Mouse (Mus musculus) bone marrow, adult 2 months (tissue): ENCODE results near the gene Lrrc49.

Experiments used
- CTCF ChIP-seq: fragments of 200-500 bp; IDR thresholded peaks from 2 replicates; pipeline ENCODE4 v1.5.1; 2011; ENCODE audit warnings: low read length, control low read depth; ENCODE audit not compliant: control insufficient read depth, insufficient read depth
- POLR2A ChIP-seq: fragments of 200-500 bp; IDR thresholded peaks from 2 replicates; pipeline ENCODE4 v1.6.1; 2011; ENCODE audit warnings: low read depth, mild to moderate bottlenecking, control low read depth, low read length, borderline replicate concordance; ENCODE audit not compliant: control insufficient read depth

DNA sequence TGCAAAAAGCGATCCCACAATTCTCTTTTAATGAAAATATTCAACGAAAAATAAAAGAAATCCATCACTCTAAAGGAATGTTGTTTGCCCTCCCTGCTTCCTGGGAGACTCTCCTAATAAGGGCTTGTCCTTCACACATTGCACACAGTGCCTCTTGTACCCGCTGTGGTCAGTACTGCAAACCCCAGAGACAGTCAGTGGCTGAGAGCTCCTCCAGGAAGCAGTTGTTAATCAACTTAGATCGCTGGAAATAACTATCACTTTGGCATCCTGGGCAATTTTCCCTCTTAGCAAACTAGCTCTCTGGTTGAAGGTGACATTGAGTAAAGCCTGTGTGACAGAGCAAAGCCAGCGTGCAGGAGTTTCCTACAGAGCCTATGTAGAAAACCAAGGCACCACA, 160.9 kb downstream of the Lrrc49 start:
- TF ChIP-seq CTCF (no peak), POLR2A (no peak)
